Mouse (Mus musculus): ENCODE results near the gene Gcc2.
"Not testable (repeated sequence)": the region's sequence is repeated elsewhere in the genome, so short reads cannot be mapped to it uniquely, and the experiment has no call there.

DNA sequence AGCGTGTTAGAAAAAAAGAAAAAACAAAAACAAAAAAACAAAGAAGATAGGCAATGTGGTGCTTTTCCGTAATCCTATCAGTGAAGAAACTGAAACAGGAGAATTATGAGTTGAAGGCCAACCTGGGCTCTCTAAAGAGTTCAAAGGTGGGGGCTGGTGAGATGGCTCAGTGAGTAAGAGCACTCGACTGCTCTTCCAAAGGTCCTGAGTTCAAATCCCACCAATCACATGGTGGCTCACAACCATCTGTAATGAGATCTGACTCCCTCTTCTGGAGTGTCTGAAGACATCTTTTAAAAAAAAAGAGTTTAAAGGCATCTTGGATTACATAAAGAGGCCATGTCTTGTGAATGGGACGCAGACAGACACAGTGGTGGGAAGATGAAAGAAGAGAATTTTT is 81.8 kb downstream of the Gcc2 start:
- TF ChIP-seq CTCF, POLR2A (IDR thresholded peaks at IDR 0.05; ENCODE audit: insufficient read depth, low read depth, low read length): not testable (repeated sequence)
